Mouse (Mus musculus): ENCODE results near the gene Calml4. TPM values are rescaled to one million over a fixed set of nuclear protein-coding genes. Genes with fewer than 3 reads are reported as not detected.
A peak's percentile ranks its signal among the peaks of the same experiment; 100 is the strongest.
"Not testable (repeated sequence)": the region's sequence is repeated elsewhere in the genome, so short reads cannot be mapped to it uniquely, and the experiment has no call there.

Calml4 gene
- 1 to 10 TPM in 1 of 2 experiments, under 1 TPM in 1; 0.63 to 1.0 TPM for polyA plus RNA-seq (2017; shearing (Covaris generic))

- no peak for ATAC-seq
Observed at GRCm38 (mm10) chr9:62857719-62858261, at the start of gene Calml4. Gene Calml4 (plus strand): TSS chr9:62858080.

GRCm38 (mm10) chr9:62810095-62810494 is 47.8 kb upstream of the Calml4 start:
- ATAC-seq: no peak

GRCm38 (mm10) chr9:62810543-62811515 is 47.1 kb upstream of the Calml4 start:
- peak; percentile 31 for ATAC-seq

GRCm38 (mm10) chr9:62811516-62812121 is 46.3 kb upstream of the Calml4 start, which contains the start of gene Fem1b:
Gene Fem1b (minus strand): TSS chr9:62811934.
- ATAC-seq: peak; percentile 87

GRCm38 (mm10) chr9:62812216-62813049 is 45.4 kb upstream of the Calml4 start:
- no peak for ATAC-seq

- ATAC-seq: no peak
Observed at GRCm38 (mm10) chr9:62814751-62815150, 43.1 kb upstream of the Calml4 start.

GRCm38 (mm10) chr9:62816323-62817098 is 41.4 kb upstream of the Calml4 start:
- ATAC-seq: no peak

GRCm38 (mm10) chr9:62817099-62817571 is 40.7 kb upstream of the Calml4 start:
- ATAC-seq: no peak

GRCm38 (mm10) chr9:62817828-62818614 is 39.9 kb upstream of the Calml4 start:
- no peak for ATAC-seq

GRCm38 (mm10) chr9:62819494-62819893 is 38.4 kb upstream of the Calml4 start:
- ATAC-seq: no peak

- not testable (repeated sequence) for ATAC-seq
Observed at GRCm38 (mm10) chr9:62819910-62820309, 38.0 kb upstream of the Calml4 start.

- no peak for ATAC-seq
Observed at GRCm38 (mm10) chr9:62820829-62821228, 37.1 kb upstream of the Calml4 start.

GRCm38 (mm10) chr9:62821811-62822210 is 36.1 kb upstream of the Calml4 start:
- ATAC-seq: no peak

- ATAC-seq: peak; percentile 27
Observed at GRCm38 (mm10) chr9:62825791-62826393, 32.0 kb upstream of the Calml4 start.

- no peak for ATAC-seq
Observed at GRCm38 (mm10) chr9:62826456-62826855, 31.4 kb upstream of the Calml4 start.

GRCm38 (mm10) chr9:62827939-62828652 is 29.8 kb upstream of the Calml4 start:
- ATAC-seq: peak; percentile 25

- peak; percentile 93 for ATAC-seq
Observed at GRCm38 (mm10) chr9:62828662-62829086, 29.2 kb upstream of the Calml4 start.

GRCm38 (mm10) chr9:62829877-62830276 is 28.0 kb upstream of the Calml4 start:
- ATAC-seq: no peak

GRCm38 (mm10) chr9:62834906-62835305 is 23.0 kb upstream of the Calml4 start:
- no peak for ATAC-seq
